Mouse (Mus musculus): ENCODE data around the gene Arid1b.

DNA sequence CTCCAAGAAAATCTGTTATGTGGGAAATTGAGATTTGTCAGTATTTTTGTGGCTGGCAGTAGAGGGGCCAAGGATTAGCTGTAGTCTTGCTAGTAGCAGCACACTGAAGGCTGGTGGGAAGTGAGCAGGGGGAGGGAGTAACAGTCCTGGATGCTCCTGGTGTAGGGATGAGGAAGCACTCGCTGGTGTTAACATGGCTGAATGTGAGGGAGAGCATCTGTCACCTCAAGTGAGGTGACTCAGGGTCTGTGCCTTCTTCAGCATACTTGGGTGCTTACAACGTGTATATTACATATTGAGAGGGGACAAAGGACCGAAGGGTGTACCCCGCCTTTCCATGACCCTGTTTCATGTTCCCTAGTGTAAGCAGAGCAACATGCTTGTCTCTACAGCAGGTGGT, 170.7 kb downstream of the Arid1b start:
- no peak for TF ChIP-seq CTCF (IDR thresholded peaks at IDR 0.05; ENCODE audit: low read depth)
- no peak for TF ChIP-seq EP300 (IDR thresholded peaks at IDR 0.05; ENCODE audit: low read depth)

Measured in liver, postnatal 0 days (tissue).